Mouse (Mus musculus): ENCODE data around the gene Fn1.

The Fn1 gene

GRCm38 (mm10) chr1:71605751-71606150 lies 47.2 kb downstream of the Fn1 start:
- no peak for DNase-seq (ENCODE audit: low read depth, low spot score)

GRCm38 (mm10) chr1:71595365-71595764 lies 57.6 kb downstream of the Fn1 start:
- no peak for DNase-seq (ENCODE audit: low read depth, low spot score)

GRCm38 (mm10) chr1:71594268-71594667 lies 58.7 kb downstream of the Fn1 start:
- DNase-seq (ENCODE audit: low read depth, low spot score): no peak

- DNase-seq (ENCODE audit: low read depth, low spot score): no peak
These were observed 59.8 kb downstream of the Fn1 start for GRCm38 (mm10) chr1:71593184-71593583.

- no peak for DNase-seq (ENCODE audit: low read depth, low spot score)
These were observed 63.0 kb downstream of the Fn1 start for GRCm38 (mm10) chr1:71590038-71590437.

GRCm38 (mm10) chr1:71586658-71587057 lies 66.3 kb downstream of the Fn1 start:
- DNase-seq (ENCODE audit: low read depth, low spot score): no peak

- peak; percentile 32 for DNase-seq (ENCODE audit: low read depth, low spot score)
These were observed 69.1 kb downstream of the Fn1 start for GRCm38 (mm10) chr1:71583900-71584299.

- DNase-seq (ENCODE audit: low read depth, low spot score): no peak
These were observed 69.7 kb downstream of the Fn1 start for GRCm38 (mm10) chr1:71583302-71583701.

- no peak for DNase-seq (ENCODE audit: low read depth, low spot score)
These were observed 72.6 kb downstream of the Fn1 start for GRCm38 (mm10) chr1:71580408-71580807.

- DNase-seq (ENCODE audit: low read depth, low spot score): no peak
These were observed 73.5 kb downstream of the Fn1 start for GRCm38 (mm10) chr1:71579526-71579925.

- no peak for DNase-seq (ENCODE audit: low read depth, low spot score)
These were observed 76.2 kb downstream of the Fn1 start for GRCm38 (mm10) chr1:71576837-71577236.

- no peak for DNase-seq (ENCODE audit: low read depth, low spot score)
These were observed 77.0 kb downstream of the Fn1 start for GRCm38 (mm10) chr1:71575987-71576386.

- no peak for DNase-seq (ENCODE audit: low read depth, low spot score)
These were observed 82.9 kb downstream of the Fn1 start for GRCm38 (mm10) chr1:71570116-71570515.

- DNase-seq (ENCODE audit: low read depth, low spot score): no peak
These were observed 85.0 kb downstream of the Fn1 start for GRCm38 (mm10) chr1:71567884-71568605.

GRCm38 (mm10) chr1:71564291-71564690 lies 88.7 kb downstream of the Fn1 start:
- DNase-seq (ENCODE audit: low read depth, low spot score): no peak

- DNase-seq (ENCODE audit: low read depth, low spot score): no peak
These were observed 92.4 kb downstream of the Fn1 start for GRCm38 (mm10) chr1:71560626-71561025.

GRCm38 (mm10) chr1:71556688-71557612 lies 96.0 kb downstream of the Fn1 start, which contains the start of gene Atic:
Atic (plus strand) TSS chr1:71557150.
- peak; percentile 97 for DNase-seq (ENCODE audit: low read depth, low spot score)

- DNase-seq (ENCODE audit: low read depth, low spot score): no peak
These were observed 102.3 kb downstream of the Fn1 start for GRCm38 (mm10) chr1:71550626-71551195.

- DNase-seq (ENCODE audit: low read depth, low spot score): no peak
These were observed 112.6 kb downstream of the Fn1 start for GRCm38 (mm10) chr1:71540437-71540836.

GRCm38 (mm10) chr1:71539641-71540040 lies 113.4 kb downstream of the Fn1 start:
- DNase-seq (ENCODE audit: low read depth, low spot score): no peak

Measured in 3T3-L1 (cell line).